Mouse (Mus musculus) gonadal fat pad, adult 2 months (tissue): ENCODE data around the gene Aar2. TPM values are rescaled to one million over a fixed set of nuclear protein-coding genes. Genes with fewer than 3 reads are reported as not detected.

Source experiments
- DNase-seq: peaks from one replicate; pipeline ENCODE4 v3.0.0-alpha.2; 2012; ENCODE audit warnings: low read depth
- polyA plus RNA-seq: library from polyadenylated mRNA; depleted of rRNA; stranded (reverse); fragments of >200 nt; gene quantifications from 2 replicates; pipeline ENCODE4 v1.2.3, GENCODE M21; 2012

The Aar2 gene
- polyA plus RNA-seq, 1 experiment, result 27.1 TPM

DNA sequence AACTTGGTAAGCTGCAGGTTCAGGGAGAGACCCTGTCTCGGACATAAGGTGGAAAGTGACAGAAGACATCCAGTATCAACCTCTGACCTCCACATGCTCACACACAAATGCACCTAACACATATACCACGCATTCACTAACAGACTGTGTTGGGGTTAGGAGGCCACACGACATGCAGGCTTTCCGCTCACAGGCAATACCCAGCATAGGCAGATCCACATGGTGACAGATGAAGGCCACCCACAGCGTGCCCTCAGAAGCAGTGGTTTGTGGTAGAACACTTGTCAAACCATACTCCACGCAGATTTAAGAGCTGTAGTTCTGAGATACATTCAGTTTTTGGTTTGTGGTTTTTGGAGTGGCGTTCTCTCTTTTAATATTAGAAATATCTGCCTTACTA, 21.3 kb downstream of the Aar2 start:
- DNase-seq, result no peak

DNA sequence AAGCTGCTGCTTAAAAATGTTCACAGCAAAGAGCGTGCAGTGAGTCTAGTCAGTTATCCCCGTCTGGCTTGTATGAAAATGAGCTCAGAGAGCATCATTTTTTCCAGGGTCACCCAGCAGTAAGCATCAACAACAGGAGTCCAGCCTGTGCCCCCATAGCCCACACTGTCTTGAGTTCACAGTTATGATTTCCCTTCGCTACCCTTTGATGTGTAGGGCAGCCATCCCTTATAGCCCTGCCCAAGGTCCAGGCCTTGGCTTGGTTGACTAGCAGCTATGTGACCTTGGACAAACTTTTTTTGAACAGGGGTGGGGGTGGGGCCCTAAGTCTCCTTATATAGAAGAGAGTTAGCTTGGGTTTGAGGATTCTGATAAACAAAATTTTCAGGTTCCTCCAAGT, 21.9 kb downstream of the Aar2 start:
- DNase-seq, result no peak

DNA sequence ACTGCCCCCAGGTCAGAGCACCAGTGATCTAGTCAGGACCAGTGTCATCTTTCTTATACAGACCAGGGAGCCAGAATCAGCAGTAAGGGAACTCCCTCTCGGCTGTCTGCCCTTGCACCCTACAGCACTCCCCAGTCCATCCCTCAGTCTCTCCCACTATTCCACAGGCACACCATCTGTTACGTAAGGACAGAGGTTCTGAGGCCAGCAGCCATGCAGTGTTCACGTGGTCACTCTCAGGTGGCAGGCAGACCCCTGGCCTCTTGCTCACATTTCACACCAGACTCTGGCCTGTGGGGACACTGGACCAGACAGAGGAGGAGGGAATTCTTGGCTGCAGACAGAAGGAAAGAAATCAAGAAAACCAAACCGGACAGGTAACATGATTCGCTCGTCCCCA, 24.1 kb downstream of the Aar2 start:
- no peak for DNase-seq

DNA sequence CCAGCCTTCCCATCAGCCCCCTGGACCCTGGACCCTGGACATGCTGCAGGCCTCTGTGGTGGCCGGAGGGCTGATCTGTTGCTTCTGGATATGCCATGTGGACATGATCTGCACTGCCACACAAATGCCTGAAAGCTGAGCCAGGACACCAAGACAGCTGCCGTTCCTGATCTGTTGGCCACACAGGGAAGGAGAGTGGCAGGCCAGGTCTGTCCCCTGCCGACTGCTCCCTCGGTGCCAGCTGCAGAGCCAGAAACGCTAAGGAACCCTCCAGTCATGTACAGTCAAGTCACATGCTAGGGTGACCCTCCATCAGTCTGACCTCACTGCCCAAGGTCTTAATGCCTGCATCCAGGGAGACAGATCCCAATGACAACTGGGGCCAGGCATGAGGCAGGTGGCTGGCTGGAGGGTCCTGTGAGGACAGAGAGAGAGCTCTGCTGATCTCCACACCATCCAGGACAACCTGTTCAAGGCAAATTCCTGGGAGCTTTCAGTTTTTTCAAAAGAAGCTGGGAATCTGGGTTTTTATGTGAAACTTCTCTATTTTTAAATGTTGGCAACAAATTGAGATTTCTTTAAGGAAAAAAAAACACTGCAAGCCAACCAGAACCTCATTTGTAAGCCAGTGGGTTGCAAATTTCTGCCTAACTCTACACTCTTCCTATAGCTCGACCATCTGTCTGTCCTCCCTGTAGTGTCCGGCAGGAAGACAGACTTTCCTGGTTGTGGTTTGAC, 29.6 kb downstream of the Aar2 start:
- no peak for DNase-seq

DNA sequence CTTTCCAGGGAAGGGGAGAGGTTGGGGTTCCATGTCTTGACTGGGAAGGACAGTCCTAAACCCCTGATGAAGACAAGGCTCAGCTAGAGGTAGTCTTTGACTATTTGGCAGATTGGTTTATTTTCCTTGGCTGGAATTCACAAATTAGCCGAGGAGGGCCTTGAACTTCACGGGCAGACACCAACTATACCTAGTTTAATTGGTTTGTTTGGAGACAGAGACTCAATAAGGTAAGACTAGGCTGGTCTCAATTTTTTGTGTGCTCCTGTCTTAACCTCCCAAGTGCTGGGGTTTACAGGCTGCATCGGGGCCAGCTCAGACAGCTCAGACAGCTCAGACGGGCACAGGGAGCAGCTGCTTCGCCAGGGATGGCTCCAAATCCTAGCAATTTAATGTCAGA, 33.1 kb downstream of the Aar2 start:
- no peak for DNase-seq

DNA sequence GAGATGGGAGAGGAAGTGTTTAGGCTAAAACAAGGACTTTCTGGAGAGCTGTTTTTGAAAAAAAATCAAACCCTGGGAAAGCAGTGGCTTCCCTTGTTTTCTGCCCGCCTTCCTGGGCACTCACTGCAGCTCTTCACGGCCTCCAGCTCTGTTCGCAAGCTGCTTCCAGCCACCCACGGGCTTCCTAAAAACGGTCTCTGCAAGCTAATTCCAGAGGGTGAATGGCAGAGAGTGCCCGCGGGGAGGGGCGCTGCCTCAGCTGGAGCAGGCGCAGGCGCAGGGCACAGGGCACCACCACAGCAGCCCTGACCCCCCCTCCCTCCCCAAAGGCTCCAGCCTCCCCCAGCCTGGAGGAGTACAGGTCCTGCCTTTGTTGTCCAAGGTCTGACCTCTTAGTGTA, 33.9 kb downstream of the Aar2 start:
- DNase-seq, result no peak

DNA sequence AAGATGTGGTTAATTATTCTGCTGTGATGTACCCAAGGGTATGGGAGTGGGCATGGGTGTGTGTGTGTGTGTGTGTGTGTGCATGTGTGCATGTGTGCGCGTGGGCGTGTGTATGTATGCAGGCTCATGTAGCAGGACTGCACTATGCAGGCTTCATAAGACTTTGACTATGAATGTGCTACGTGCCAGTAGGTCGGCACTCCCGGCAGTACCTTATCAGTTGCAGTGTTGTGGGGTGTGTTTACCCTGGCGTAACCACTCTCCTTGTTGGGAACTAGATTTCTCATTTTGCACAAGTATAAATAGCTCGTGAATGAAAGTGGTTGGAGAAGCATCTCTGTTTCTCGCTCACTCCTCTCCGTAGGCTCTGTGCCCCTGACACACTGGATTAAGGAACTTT, 35.5 kb downstream of the Aar2 start:
- DNase-seq, result no peak

DNA sequence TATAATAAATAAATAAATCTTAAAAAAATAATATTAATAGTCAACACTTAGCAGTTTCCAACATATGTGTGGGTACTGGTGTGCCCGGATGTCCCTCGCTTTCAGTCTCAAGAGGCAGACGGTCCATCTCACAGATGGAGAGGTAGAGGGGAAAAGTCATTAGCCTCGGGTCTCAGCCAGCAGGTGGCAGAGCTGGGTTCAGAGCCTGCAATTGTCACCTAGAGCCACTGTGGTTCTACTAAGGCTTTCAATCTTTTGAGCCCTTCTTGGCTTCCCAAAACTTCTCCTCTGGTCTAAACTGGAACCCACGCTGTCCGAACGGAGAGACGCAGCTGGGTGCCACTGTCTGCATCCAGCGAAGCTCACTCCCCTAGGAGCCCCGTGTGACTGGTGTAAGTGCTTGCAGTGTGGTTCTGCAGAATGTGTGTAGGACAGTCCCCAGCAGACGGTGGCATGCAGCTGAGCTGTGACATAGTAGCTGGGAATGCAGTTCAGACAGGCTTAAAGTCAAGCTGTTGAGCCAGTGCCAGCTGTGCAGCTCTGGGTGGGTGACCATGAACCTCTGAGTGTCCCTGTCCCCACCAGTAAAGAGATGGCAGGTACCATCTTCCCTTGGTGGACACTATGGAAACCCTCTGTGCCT, 36.9 kb downstream of the Aar2 start:
- no peak for DNase-seq

DNA sequence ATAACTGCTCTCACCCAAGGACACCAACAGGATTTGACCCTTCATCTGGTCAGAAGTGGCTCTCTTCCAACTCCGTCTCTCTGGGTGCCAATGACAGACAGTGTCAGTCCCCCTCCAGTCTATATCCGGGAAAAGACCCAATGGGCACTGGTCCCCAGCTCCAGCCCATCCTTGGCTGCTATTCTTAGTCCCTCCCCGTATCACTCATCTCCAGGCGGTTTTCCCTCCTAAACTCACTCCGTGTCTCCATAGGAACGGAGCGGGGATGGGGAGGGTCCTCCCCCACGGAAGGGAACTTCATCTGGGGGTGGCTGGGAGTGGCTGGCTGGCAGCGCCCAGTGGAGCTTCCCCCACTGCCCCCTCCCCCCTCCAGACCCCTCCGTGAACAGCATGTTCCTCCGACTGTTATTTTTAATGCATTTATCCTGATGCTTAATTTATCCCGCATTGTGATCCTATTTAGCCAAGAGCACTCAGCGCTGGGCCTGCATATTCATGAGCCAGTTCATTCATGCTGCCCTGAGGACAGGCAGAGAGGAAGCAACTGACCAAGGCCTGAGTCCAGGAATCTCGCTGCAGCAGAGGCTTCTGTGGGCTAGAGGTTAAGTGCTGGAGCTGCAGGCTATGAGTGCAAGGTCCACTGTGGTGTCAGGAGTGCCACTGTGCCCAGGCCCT, 37.5 kb downstream of the Aar2 start:
- no peak for DNase-seq

DNA sequence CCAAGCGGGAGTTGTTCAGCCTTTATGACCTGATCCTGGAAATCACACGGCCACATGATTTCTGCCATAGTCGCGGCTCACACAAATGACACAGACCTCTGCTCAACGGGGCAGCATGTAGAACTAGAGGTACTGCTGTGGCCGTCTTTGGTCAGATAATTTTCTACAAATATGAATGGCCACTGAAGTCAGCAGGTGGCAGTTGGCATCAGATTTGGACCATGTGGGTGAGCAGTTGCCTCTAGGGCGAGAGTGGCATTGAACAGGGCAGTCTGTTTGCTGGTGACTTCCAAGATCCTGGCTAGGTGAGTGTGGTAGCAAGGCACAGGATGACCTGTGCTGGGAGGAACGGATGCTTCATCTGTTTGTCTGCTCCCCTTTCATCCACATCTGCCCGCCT, 42.1 kb downstream of the Aar2 start:
- no peak for DNase-seq

DNA sequence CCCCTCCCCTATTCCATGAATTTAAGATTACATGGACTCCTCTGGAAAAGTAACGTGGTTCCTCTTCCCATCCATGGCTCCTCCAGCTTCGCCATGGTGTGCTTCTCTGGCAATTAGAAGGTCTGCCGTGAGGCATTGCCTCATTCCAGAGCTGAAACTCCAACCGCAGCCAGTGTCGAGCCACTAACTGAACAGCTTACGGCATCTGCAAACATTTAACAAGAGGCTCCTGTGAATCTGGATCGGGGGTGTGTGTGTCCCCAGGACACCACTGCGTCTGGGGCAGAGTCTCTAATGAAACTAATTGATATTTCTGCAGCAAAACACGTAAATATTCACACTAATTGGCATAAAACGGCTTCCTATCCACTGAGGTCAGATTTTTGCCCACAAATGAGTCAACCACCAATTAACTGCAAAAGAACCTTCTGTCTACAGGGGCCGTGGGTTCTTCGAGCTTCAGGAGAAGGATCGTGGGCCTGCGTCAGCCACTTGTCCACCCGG, 47.7 kb downstream of the Aar2 start:
- DNase-seq, result no peak

DNA sequence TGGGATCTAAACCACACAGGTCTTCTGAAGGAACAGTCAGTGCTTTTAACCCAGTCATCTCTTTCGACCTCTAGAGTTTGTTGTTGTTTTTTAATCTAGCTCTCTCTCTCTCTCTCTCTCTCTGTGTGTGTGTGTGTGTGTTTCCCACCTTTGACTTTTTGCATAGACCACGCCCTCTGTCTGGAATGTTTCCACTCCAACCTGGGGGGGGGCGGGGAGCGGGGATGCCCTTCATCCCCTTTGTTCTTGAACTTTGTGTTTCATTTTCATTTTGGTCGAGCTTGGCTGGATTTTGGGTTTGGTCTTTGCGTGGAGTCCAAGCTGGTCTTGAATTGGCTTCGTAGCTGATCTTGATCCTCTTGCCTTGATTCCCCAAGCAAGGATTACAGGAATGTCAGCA, 55.2 kb downstream of the Aar2 start:
- no peak for DNase-seq

DNA sequence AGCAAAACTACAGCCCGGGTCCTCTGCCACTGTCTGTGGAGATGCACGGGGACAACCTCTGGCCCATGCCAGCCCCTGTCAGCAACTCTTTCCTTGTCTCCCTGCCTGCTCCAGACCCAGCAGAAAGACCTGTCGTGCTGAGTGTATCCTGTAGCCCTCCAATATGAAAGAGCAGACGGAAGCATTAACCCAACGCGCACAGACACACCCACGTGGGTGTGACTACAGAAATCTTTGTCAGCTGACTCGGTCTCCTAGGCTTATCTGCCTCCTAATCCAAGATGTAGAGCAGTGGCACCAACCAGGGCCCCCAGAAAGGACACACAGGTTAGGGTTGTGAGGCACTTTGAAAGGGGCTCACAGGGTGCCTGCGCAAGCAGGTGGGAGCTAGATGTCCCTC, 56.3 kb downstream of the Aar2 start:
- DNase-seq, result no peak

DNA sequence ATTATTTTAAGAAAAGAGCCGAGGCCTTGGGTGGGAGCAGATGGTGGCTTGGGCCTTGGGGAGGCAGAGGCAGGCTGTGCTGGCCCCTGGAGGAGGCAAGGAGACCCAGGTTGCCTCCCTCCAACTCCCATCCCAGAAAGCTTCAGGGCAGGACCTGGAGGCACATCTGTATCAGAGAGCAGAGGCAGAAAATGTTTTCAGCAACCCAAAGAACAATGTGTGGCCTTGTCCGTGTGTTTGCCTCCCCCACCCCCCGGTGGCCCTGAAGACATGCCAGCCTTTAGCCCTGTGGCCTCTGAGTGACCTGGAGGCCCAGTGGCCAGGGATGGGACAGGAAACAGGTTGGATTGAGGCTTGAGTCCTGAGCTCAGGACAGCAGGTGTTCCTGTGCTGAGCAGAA, 57.8 kb downstream of the Aar2 start:
- DNase-seq, result no peak

DNA sequence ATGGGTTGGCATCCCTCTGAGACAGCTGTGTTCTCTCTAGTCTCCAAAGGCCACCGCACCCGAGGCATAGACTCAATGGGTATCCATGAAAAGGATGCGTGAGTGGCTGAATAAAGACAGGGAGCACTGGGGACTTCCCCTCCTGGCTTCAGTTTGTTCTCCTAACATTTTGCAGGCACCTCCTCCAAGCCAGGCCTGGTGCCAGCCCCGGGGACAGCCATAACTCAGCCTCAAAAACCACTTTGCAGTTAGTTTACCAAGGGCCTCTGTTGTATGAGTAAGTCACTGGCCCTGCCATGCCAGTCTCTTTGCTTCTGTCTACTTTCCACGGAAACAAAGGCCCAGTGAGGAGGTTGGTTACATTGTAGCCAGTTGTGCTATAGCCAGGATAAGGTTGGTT, 58.6 kb downstream of the Aar2 start:
- no peak for DNase-seq

DNA sequence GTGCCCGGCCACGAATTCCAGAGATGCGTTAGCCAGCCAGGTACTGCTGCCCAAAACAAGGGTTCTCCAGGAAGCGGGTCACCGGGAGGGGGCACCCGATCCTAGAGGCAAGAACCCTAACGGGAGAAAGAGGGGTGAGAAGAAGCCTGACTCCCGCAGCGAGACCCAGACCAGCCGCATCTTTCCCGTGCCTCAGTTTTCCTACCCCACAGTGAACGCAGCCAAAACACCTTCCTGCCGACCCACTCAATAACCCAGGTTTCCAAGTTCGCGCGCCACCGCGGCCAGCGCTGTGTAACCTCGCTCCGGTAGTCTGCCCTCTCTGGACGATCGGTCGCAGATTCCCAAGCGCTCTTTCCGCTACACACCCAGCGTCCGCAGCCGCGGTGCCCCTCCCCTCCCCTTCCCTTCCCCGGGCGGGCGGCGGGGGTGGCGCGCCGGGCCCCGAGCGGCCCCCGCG, 65.7 kb downstream of the Aar2 start:
- no peak for DNase-seq

DNA sequence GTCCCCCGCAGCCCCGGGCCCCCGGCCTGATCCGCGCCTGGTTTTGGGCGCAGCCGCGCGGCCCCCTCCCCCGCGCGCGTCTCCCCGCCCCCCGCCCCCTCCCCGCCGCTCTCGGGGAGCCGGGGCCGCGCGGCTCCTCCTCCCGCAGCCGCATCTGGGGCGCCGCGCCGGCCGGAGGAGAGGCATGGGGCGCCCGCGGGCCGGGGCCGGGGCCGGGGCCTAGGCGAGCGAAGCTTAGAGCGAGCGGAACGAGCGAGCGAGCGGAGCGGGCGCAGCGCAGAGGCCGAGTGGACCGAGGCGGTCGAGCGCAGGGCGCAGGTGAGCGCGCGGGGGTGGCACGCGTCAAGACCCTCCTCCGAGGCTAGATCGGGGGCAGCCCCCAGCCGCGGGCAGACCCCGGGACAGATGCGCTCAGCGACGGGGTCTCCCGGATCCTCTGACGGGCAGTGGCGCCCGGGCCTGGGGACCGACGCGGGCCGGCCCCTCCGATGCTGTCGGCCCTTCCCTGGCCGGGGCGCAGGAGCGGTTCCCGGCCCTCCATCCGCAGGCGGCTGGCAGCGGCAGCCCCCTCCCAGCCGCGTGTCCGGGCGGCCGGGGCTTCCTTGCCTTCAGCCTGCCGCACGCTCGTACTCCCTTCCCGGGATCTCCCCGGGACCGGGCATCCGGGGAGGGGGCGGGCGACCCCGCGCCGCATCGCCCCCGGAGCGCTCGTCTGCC, 66.3 kb downstream of the Aar2 start, which contains the start of gene Dlgap4:
TSS of gene Dlgap4 (plus strand) at position 165 of the 717 bp plus-strand sequence.
- no peak for DNase-seq

DNA sequence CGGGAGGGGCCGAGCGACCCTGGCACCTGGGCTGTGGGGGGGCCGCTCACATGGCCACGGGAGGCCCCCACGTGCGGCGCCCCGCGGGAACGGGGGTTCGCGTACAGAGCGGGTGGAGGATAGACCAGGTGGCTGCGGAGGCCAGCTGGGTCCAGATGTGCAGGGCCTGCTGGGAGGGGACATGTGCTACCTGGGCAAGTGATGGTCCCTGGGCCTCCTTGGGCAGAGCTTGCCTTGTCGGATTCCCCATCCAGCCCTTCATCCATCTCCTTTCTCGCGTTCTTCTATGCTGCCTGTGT, 66.8 kb downstream of the Aar2 start:
- no peak for DNase-seq

DNA sequence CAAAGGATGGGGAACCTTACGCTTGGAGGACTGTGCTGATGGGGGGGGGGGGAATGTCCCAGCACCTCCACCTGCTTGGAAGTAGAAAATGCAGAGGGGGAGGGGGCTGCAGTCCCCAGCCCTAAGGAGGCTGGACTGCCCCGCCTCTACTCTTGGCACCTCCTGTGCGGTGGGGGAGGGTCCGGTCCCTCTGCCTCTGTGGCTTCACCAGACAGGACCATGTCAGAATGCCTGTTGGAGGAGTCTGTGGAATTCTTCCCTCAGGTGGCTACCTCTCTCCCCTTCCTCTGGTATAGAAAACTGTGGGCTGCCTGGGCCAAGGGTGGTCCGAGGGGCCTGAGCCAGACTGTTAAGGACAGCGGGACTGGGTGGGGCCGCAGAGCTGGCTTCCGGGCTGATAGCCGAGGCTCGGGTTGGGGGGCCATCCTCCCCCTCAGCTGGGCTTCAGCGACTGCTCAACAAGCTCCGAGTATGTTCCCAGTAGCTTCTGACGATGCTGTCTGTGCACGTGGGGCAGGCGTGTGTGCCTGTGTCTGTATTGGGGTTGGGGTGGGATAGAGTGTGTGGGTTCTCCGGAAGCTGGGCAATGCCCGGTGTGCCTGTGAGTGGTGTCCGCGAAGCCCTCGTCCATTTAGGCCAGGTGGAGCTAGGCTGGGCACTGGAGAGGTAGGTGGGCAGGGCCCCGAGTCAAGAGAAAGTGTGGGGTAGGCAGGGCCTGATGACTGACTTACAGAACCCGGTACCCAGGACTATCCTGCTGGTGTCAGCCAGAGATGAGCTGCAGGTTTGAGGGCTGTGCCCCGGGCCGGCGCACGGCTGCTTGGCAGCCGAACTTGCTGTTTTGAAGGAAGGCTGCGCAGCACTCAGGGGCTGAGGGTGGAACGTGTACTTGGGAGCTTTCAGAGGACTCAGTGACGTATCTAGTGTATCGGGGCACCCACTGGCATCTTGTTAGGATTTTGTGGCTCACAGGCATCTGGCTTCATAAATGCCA, 67.6 kb downstream of the Aar2 start:
- DNase-seq, result no peak

DNA sequence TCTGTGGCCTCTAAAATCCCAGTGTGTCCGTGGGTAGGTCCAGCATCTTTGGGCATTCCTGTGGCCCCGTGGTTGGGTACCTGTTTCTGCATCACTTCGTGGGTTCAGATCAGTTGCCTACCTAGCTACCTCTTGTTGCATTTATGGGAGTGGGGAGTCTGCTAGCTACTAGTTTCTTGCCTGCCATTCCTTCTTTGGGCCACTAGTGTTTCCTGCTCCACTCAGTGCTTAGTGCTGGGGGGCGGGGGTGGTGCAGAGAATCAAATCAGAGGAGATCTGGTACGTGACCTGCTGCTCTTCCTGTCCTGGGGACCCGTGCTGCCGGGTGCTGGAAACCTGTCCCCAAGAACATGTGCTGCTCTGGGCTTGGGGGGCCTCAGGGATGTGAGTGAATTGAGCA, 69.1 kb downstream of the Aar2 start:
- no peak for DNase-seq

DNA sequence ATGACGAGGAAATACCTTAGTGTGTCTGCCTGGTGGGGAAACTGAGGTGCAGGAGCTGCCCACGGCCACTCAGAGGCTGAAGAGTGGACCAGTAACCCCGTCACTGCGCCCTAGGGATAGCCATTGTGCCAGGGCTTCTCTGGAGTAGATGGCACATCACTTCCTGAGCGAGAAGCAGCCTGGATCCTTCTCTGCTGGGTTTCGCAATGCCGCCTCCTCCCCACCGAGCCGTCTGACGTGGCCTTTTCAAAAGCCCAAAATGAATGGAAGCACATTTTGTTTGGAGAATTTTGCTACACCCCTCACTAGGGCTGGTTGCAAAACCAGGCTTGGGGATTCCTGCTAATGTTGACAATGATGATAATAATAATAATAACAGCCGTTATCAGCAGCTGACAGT, 70.2 kb downstream of the Aar2 start:
- DNase-seq, result no peak
